Mouse (Mus musculus): ENCODE data around the gene Cnih3. TPM values are rescaled to one million over a fixed set of nuclear protein-coding genes. Genes with fewer than 3 reads are reported as not detected.

The Cnih3 gene
- total RNA-seq, 4 experiments from 2014 or later = 63.1 to 64.6 (median 64.1) TPM

DNA sequence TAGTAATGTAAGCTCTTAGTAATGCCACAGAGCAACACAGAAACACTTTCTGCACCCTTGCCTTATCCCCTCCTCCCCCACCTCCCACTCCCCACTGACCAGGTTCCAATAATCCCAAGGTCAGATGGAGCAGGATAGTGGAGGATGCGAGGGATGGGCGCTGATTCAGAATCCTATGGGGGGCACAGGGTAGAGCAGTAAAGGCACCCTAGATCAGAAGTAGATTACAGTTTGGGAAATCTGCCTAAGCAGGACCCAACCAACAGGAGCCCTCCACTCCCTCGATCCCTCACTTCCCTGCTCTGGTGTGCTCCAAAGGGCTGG lies 423 bp upstream of the Cnih3 start:
- no peak for DNase-seq (ENCODE audit: low spot score in 2 of 2)

DNA sequence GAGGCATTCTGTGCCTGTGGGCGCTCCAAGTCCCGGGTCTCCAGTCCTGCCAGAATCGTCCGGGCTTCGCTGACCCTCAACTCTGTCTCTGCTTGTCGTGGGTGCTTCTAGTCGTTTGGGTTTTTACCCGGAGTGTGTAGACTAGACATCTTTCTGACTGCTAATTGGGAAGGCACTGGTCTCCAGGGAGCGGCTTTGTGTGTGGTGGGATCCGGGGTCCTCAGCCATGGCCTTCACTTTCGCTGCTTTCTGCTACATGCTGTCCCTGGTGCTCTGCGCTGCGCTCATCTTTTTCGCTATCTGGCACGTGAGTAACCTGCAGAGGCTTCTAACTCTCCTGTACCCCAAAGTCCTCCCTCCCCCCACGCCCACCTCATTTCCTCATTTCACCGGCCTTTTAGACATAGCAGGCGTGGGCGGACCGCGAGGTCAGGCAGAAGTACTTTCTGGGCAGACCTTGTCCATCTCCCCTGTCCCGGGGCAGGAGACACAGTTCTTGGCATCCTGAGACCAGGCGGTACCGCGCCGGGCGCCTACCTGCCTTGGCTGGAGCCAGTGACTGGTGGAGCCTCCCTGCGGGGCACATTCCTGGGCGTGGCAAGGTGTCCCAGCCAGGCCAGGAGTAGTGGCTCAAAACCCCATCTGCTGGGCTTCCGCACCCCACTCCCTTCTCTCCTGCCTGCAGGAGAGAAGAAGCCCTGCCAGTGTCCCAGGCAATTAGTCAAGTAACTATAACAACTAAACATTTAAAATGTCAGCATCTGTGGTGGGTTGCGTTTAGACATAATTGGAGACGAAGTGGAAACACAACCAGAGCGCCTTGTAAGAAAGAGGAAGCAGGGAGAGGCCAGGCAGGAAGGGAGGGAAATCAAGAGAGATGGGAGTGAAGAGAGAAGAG lies 1.0 kb downstream of the Cnih3 start:
- DNase-seq (ENCODE audit: low spot score in 2 of 2) = no peak

DNA sequence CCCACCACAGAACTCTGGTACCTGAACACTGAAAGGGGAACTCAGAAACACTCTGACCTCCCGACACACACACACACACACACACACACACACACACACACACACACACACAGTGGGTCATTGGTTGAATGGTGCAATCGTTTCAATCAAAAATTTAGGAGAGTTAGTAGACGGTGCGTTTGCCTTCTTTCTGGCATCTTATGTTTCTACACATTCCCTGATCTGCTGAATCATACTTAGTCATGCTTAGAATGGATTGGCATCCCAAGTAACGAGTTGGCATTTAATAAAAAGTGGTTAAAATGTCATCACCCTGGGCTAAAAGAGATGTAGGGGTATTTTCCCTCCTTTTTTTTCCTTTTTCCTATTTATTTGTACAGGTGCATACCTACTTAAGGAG lies 3.3 kb downstream of the Cnih3 start:
- DNase-seq (ENCODE audit: low spot score in 2 of 2) = no peak

DNA sequence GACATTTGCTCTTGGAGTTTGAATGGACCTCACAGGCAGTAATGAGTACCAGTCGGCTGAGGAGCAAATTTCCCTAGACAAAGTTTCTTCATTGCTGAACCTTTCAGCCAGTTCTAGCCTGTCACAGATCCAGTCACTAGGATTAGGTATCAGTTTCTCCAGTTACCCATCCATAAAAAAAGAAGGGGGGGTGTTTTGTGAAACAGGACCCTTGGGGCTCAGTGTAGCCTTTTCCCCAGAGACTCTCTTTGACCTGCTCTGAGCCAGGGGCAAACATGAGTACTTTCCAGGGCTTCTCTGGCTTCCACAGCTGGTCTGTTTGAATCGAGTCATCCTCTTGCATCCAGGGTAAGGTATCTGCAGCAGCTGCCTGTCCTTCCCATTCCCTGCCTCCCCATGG lies 5.4 kb downstream of the Cnih3 start:
- DNase-seq (ENCODE audit: low spot score in 2 of 2) = no peak

DNA sequence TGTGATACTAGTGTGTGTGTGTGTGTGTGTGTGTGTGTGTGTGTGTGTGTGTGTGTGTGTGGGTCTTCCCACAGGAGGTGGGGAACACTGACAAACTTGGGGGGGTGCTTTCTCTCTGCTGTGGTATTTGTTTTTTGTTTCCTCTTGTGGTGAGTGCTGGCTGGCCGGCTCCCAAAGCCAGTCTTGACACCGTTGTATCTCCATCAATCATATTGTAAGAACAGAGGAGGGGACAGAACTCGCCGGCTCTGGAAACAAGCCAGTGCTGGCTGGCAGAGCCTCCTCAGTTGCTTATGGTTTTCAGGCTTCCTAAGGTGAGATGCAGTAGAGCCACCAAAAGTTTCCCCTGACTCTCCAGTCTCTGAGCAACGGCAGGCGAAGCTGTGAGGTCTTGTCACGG lies 6.1 kb downstream of the Cnih3 start:
- no peak for DNase-seq (ENCODE audit: low spot score in 2 of 2)

DNA sequence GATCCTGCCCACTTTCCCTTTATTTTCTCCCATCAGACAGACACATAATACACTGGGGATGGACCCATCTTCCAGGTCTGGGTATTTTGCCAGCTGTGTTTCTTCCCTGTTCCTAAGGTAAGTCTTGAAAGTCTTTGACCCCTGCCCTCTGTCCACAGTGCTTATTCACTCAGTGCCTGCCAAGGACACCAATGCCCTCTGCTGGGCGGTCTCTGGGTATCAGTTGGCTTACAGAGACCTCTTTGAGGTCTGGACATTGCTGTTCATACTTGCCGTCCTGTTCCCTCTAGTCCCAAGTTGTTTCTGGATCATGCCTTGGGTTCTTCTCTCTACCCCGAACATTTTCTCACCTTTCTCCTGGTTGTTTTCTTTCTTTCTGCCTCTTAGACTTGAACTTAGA lies 8.3 kb downstream of the Cnih3 start:
- DNase-seq (ENCODE audit: low spot score in 2 of 2) = no peak

DNA sequence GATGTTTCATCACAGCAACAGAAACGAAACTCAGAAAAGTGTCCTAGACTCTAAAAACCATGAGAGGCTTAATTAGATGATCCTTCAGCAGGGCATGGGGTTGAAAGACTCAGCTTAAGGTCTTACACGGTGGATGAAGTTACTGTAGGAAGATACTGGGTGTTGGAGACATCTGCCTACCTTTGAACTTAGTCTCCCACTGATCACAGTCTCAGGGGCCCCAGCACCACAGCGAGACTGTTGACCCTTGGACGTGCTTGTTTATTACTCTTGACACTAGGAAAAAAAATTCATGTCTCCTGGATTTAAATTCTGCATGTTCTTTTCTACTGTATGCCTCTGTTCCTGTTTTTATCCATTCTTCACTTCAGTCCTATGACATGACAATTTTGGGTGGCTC lies 11.6 kb downstream of the Cnih3 start:
- DNase-seq (ENCODE audit: low spot score in 2 of 2) = no peak

DNA sequence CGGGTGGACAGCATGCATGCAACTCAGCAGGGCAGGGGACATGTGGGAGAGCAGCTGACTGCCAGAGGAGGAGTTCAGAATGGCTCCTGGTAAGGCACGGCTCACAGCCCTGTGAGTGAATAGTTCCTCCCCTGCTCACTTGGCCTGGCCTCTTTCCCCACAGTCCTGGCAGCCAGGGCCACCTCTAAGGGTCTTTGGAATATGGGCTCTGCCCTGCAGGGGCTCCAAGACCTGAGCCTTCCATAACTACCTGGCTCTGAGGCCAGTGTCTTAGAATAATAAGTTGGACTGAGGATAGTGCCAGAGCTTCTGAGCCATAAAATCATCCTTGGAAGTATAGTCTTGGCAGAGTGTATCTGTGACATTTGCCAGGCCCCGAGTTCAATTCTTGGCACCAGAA lies 12.9 kb downstream of the Cnih3 start:
- no peak for DNase-seq (ENCODE audit: low spot score in 2 of 2)

DNA sequence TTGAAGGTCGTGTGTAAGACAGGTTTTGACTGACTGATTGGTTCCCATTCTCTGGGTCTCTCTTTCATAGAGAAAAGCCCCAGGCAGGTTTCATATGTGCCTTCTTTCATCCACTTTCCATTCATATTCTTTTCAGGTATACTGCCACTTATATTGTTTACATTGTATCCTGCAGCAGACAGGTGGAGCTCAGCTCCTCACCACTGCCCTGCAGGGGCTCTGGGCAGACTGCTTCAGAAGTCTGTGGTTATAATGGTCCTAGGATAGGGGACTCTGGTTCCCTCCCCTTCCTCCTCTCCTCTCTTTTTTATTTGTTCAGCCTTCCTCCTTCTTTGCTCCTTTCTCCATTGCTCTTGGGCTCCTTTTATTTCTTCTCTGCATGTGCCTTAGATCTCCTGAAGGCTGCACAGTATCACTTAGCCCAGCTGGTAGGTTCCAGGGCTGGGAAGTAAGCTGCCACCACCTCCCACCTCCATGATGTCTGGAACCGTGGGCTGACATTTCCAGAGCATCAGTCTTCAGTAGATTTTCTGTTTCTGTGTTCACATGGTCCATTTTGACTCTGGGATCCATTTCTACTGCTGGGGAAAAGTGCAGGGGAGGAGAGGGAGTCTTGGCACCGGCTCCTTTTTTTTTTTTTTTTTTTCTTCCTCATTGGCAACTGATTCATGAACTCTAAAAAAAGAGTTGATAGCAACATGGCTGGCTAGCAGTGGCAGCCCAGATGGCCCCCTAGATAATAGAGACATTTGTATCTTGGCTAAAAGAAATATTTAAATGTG lies 16.6 kb downstream of the Cnih3 start:
- DNase-seq (ENCODE audit: low spot score in 2 of 2) = peak in 1 of 2 experiments; percentile 86

DNA sequence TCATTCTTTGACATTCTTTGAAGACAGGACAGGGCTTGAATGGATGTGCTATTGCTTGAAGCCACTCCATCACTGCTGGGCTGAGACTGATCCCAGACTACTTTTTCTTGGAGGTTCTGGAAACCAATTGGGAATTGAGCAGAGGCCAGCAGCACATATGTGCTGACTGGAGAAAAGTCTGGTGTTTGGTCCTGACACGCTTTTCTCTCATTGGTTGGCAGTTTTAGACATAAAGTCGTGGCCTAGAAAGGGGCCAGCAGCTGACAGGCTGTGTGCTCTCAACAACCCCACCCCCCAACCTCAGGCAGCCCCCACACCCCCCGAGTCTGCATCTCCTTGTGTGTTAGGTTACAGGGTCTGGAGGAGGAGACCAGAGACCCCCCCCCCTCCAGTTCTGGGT lies 17.9 kb downstream of the Cnih3 start:
- DNase-seq (ENCODE audit: low spot score in 2 of 2) = peak in 1 of 2 experiments; percentile 51

DNA sequence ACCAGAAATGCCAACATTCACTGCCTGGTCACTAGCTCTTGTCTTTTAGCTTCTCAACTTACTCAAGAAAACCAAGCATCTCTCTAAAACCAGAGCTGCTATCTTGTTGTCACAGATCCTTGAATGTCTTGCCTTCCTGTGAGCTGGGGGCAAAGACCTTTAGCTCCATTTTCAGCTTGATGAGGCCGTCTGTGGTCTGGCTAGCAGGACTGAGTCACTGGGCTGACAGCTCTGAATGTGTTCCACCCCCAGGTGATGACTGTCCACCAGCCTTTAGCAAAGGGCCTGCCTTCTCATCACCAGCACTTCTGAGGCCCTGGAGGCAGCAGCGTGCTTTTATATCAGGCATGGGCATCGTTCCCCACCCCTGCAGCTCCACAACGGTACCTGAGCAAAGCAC lies 18.8 kb downstream of the Cnih3 start:
- no peak for DNase-seq (ENCODE audit: low spot score in 2 of 2)

DNA sequence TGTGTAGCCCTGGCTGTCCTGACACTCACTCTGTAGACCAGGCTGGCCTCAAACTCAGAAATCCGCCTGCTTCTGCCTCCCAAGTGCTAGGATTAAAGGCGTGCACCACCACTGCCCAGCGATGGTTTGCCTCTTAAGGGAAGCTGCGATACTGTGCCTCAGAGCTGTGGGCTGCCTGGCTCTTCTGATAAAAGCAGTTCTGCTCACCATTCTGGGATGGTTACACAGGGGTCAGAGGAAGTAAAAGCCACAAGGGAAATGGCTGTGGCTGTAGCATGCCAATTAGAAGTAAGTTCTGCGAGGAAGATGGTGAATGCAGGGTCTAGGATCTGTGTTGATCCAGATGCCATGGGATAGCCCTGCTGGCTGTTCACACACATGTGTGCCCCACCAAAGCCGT lies 19.9 kb downstream of the Cnih3 start:
- no peak for DNase-seq (ENCODE audit: low spot score in 2 of 2)

DNA sequence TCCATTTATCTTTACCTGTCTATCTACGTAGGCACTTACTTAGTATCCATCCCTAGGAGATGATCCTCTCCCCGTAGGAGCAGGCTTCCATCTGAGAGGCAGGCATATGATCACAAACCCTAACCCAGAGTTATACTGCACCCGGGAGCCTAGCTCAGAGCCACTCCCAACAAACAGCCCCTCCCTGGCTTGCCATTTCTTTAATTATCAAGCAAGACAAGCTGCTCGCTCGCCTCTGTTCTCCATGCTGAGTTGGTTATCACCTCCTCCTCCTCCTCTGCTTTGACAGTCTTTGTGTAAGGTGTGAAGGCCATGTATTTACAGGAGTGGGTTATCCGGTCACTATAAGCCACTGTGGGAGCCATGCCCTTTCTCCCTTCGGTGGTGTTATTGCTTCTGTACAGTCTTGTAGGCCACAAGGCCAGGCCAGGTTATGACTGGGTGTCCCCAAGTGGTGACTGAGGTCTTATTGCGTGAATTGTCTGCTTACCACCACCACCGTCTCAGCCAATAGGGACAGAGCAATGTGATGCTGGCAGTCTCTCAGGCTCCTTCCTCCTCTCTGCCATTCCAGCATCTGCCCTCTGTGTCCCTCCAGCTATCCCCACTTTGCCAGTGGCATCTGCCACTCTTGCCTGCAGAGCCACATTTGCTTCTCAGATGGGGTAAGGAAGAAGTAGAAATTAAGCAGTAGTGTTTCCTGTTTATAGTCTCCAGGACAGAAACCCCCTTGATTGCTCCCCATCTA lies 22.4 kb downstream of the Cnih3 start:
- no peak for DNase-seq (ENCODE audit: low spot score in 2 of 2)

DNA sequence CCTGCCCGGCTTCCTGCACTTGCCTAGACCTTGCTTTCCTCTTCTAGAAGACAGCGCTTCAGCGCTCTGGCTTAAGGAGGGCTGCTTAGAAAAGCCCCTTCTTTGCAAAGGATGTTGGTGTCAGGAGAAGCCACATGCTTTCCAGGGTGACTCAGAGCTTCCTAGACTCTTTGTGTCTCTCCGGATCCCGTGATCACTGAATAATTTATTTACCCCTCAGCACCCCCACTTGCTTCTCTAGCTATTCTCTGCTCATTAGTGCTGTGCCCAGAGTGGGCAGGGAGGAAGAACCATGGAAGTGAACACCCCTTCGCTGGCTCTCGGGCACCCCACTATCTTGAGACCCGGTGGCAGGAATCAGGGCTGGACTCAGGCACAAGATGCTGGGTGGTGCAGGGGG lies 24.0 kb downstream of the Cnih3 start:
- DNase-seq (ENCODE audit: low spot score in 2 of 2) = no peak

DNA sequence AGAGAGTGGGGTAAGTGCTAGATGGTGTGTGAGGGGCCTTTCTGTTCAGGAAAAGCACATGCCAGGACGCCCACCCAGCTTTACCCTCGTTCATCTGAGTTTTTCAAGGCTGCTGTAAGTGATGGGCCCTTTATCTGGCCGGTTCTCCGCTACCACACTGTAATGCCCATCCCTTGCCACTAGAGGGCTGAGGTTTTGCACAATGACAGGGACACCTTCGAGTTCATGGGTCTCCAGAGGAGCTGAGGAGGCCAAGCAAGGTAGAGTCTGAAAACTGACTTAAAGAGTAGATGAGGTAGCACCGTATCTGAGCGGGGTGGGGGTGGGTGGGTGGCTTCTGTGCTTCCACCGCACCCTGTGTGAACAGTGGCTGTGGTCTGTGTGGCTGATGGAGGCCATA lies 27.2 kb downstream of the Cnih3 start:
- no peak for DNase-seq (ENCODE audit: low spot score in 2 of 2)

DNA sequence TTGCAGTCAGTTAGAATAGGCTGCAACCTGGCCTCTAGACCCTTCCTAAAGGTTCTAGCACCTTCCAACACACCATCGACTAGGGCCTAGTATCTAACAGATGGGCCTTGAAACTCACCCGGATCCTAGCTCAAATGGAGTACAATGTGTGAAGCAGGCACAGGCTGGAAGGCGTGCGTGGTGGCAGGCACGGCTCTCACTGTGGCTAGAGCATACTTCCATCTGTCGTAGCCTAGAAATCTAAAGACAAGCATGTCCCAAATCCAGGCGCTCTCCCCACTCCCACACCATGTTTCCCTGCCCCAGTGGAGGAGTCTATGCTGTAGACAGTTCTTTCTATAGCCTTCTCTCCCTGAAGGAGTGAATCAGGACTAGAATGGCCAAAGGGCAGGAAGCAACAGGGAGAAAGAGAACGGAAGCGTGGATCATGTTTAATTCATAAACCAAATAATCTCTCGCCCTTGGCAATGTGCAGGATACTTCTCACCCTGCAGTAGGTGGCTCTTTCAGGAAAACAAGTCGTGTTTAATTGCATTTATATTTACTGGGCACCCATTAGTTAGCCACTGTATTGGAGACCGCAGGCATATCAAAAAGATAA lies 29.1 kb downstream of the Cnih3 start:
- DNase-seq (ENCODE audit: low spot score in 2 of 2) = peak in 1 of 2 experiments; percentile 86

DNA sequence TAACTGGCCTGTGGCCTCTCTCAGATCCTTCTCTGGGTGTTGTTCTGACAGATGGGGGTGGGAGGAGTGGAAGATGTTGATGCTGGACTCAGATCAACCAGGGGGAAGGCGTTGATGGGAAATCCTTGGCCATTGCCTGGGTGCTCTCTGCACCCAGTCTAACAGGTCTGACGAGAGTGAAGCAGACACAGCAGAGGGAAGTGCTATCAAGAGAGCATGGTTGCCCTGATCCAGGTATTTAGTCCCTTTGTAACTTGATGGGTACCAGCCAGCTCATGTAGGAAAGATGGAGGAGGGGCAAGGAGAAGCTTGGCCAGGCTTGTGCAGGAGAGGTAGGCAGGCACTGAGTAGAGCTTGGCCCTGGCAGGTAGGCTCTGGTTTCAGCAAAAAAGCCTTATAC lies 36.8 kb downstream of the Cnih3 start:
- no peak for DNase-seq (ENCODE audit: low spot score in 2 of 2)

DNA sequence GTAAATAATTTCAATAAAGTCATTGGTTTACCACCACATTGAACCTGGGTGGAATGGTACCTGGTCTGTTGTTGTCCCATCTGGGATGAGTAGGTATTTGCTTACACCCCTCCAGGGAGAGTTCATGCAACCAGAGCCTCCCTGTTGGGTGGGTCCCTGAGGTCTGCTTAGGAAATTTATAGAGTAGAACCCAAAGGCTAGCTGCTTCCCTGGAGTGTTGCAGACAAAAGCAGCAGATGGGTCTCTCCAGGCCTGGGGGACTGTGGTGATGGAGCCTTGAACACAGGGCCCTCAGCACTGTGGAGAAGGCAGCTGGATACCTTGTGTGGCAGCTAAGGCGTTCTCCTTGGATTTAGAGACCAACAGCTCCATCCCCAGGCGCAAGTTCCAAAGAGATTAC lies 40.1 kb downstream of the Cnih3 start:
- DNase-seq (ENCODE audit: low spot score in 2 of 2) = no peak

DNA sequence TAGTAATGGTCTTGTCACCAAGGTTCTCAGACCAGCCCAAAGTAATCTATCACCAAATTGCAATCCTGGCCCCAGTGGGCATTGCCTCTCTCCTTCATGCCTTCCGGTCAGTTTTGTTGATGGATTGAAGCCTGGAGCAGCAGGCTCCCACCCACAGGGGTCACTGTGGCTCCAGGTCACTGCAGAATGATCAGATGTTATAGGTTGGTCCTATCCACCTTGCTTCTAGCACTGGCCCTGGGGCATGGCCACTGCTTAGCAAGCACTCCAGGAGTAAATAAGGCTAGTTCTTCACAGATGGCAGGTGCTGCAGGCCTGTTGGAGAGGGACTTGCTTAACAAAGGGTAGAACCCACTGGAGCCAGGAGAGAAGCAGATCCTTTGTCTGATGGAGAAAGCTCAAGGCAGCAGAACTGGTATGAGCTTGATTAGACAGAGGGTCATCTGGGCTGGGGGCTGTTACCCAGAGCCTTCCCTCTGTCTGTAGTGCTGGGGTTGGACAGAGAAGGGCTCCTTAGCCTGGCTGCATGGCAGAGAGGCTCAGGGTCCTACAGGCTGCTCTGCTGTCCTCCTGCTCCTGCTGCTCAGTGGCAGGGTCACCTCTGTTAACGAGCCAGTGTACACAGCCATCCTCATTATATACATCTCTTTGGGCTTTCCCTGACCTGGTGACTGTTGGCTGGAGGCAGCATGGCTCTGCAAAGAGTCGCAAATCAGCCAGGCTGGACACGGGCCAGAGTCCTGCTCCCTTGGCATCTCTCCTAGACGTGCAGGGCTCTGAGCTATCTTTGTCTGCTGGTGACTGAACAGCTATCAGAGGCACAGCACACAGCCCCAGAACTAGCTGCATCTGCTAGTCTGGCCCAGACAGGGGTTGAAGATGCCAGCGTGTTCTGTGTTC lies 41.1 kb downstream of the Cnih3 start:
- peak in 1 of 2 experiments; percentile 67 for DNase-seq (ENCODE audit: low spot score in 2 of 2)

DNA sequence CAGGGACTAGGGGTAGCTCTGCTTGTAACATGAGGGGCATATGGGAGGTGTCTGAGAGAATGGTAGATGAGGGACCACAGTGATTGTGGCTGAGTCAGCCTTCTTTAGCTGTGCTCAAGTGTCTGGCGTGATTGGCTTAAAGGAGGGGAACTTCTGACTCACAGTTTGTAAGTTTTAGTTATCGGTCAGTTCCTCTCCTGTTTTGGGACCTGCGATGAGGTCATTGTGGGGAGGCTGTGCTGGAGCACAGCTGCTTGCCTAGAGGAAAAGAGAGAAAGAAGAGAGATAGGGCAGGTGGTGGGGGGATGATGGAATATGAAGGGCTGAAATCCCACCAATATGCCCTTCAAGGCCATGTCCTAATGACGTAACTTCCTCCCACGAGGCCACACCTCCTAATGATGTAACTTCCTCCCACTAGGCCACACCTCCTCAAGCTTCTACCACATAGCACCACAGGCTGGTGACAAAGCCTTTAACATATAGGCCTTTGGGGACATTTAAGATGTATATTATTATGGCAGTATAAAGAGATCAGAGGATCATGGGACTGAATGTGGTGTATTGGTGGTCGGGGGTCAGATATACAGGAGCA lies 42.9 kb downstream of the Cnih3 start:
- DNase-seq (ENCODE audit: low spot score in 2 of 2) = no peak

Measured in left cerebral cortex, adult 8-10 months (tissue).